Mouse (Mus musculus) spleen, adult 2 months (tissue): ENCODE measurements around the gene Ncoa4. TPM values are rescaled to one million over a fixed set of nuclear protein-coding genes. Genes with fewer than 3 reads are reported as not detected.

Experiments used
- DNase-seq, 2 experiments: peaks; one replicate each; pipeline versions ENCODE4 v3.0.0 to v3.0.0-alpha.2; 2012 to 2021; ENCODE audit warnings: low spot score in 2 of 2, low read depth in 1 of 2
- H3K27ac ChIP-seq: fragments of 200-500 bp; 2 replicates; pipeline ENCODE4 v1.5.1; 2012; ENCODE audit warnings: low read length, inconsistent platforms; ENCODE audit not compliant: insufficient read depth
- H3K27me3 ChIP-seq: fragments of 200-500 bp; 2 replicates; pipeline ENCODE4 v1.6.1; 2012; ENCODE audit warnings: mild to moderate bottlenecking, moderate library complexity, low read length, inconsistent platforms; ENCODE audit not compliant: control insufficient read depth, insufficient read depth
- H3K36me3 ChIP-seq: fragments of 200-500 bp; 2 replicates; pipeline ENCODE4 v1.6.1; 2012; ENCODE audit warnings: mild to moderate bottlenecking, low read length, inconsistent platforms; ENCODE audit not compliant: control insufficient read depth, insufficient read depth
- H3K4me1 ChIP-seq: fragments of 200-500 bp; 2 replicates; pipeline ENCODE4 v1.6.1; 2011; ENCODE audit warnings: inconsistent platforms; ENCODE audit not compliant: control insufficient read depth, insufficient read depth, insufficient read length
- H3K4me3 ChIP-seq: fragments of 200-500 bp; 2 replicates; pipeline ENCODE4 v1.5.1; 2011; ENCODE audit warnings: mild to moderate bottlenecking, inconsistent platforms; ENCODE audit not compliant: insufficient read depth, insufficient read length; ENCODE audit errors: extremely low read depth
- CTCF ChIP-seq: fragments of 200-500 bp; IDR thresholded peaks from 2 replicates; pipeline ENCODE4 v1.5.1; 2011; ENCODE audit warnings: mild to moderate bottlenecking, inconsistent platforms; ENCODE audit not compliant: insufficient read depth, insufficient read length, insufficient replicate concordance; ENCODE audit errors: extremely low read depth
- POLR2A ChIP-seq: fragments of 200-500 bp; IDR thresholded peaks from 2 replicates; pipeline ENCODE4 v1.6.1; 2011; ENCODE audit warnings: low read depth, low read length, inconsistent platforms
- whole genome bisulfite sequencing: fragments of 180-500 bp; shearing (Covaris S2); methylation state at CpG from one replicate; pipeline ENCODE4 v1.1.7; 2018; 5-methylcytosine and 5-hydroxymethylcytosine counted together
- polyA plus RNA-seq: library from polyadenylated mRNA; depleted of rRNA; stranded (reverse); fragments of >200 nt; gene quantifications from 2 replicates; pipeline ENCODE4 v1.2.3, GENCODE M21; 2012

Gene Ncoa4
- polyA plus RNA-seq, 1 experiment: 45.2 TPM

- Histone ChIP-seq H3K36me3 (no peaks in the 10 kb centered on the region), H3K4me1 (no peaks in the 10 kb centered on the region), H3K4me3 (no peak overlapping the region), H3K27ac (no peak overlapping the region), H3K27me3 (no peaks in the 10 kb centered on the region)
- WGBS: 78% methylated on average over 7 of the region's 7 CpGs
- no peak for TF ChIP-seq POLR2A
- TF ChIP-seq CTCF: no peak
- no peak for DNase-seq
Measured at GRCm38 (mm10) chr14:32145809-32146511, 13.7 kb upstream of the Ncoa4 start.

- H3K27ac ChIP-seq: no peak overlapping the region
Measured at GRCm38 (mm10) chr14:32146578-32146977, 13.1 kb upstream of the Ncoa4 start.

GRCm38 (mm10) chr14:32150872-32151271, 8.8 kb upstream of the Ncoa4 start:
- Histone ChIP-seq H3K27ac (no peak overlapping the region), H3K4me1 (no peaks in the 10 kb centered on the region), H3K36me3 (no peaks in the 10 kb centered on the region), H3K4me3 (no peak overlapping the region), H3K27me3 (no peaks in the 10 kb centered on the region)
- TF ChIP-seq POLR2A: no peak
- no peak for TF ChIP-seq CTCF
- 81% methylated on average over 2 of the region's 2 CpGs for WGBS
- DNase-seq: no peak

More at GRCm38 (mm10) chr14:32146578-32146977, 13.1 kb upstream of the Ncoa4 start:
- no peaks in the 10 kb centered on the region for H3K4me1 ChIP-seq
- H3K4me3 ChIP-seq: no peak overlapping the region
- WGBS: 75% methylated on average over 2 of the region's 2 CpGs
- H3K27me3 ChIP-seq: no peaks in the 10 kb centered on the region
- no peak for TF ChIP-seq CTCF
- no peak for TF ChIP-seq POLR2A
- DNase-seq: no peak
- no peaks in the 10 kb centered on the region for H3K36me3 ChIP-seq

- 85% methylated on average over 18 of the region's 18 CpGs for WGBS
- no peak for DNase-seq
- Histone ChIP-seq H3K4me3 (no peak overlapping the region), H3K36me3 (no peaks in the 10 kb centered on the region), H3K27me3 (no peaks in the 10 kb centered on the region), H3K27ac (no peak overlapping the region), H3K4me1 (no peaks in the 10 kb centered on the region)
- TF ChIP-seq CTCF: no peak
- TF ChIP-seq POLR2A: no peak
Measured at GRCm38 (mm10) chr14:32152243-32152965, 7.3 kb upstream of the Ncoa4 start.

- H3K36me3 ChIP-seq: no peaks in the 10 kb centered on the region
- H3K4me1 ChIP-seq: no peaks in the 10 kb centered on the region
- no peaks in the 10 kb centered on the region for H3K27me3 ChIP-seq
- no peak overlapping the region for H3K27ac ChIP-seq
- WGBS: 92% methylated on average over 2 of the region's 2 CpGs
- H3K4me3 ChIP-seq: no peak overlapping the region
- no peak for DNase-seq
- TF ChIP-seq CTCF (no peak), POLR2A (no peak)
Measured at GRCm38 (mm10) chr14:32153156-32153555, 6.5 kb upstream of the Ncoa4 start.

GRCm38 (mm10) chr14:32154758-32155157, 4.9 kb upstream of the Ncoa4 start:
- TF ChIP-seq POLR2A (no peak), CTCF (no peak)
- Histone ChIP-seq H3K27me3 (no peaks in the 10 kb centered on the region), H3K36me3 (no peaks in the 10 kb centered on the region), H3K4me3 (no peak overlapping the region), H3K4me1 (no peaks in the 10 kb centered on the region; the same call in 1 of the 2 replicates), H3K27ac (no peak overlapping the region)
- WGBS: 93% methylated on average over 6 of the region's 6 CpGs
- DNase-seq: no peak

GRCm38 (mm10) chr14:32159150-32159670, 455 bp upstream of the Ncoa4 start:
- TF ChIP-seq POLR2A: no peak
- TF ChIP-seq CTCF: no peak
- H3K27me3 ChIP-seq: no peaks in the 10 kb centered on the region
- H3K4me1 ChIP-seq: peaks cover 7% of the 10 kb centered on the region; the same call in 1 of the 2 replicates
- H3K27ac ChIP-seq: peak overlapping the region; percentile 72
- peak overlapping the region; percentile 67; the same call in 1 of the 2 replicates for H3K4me3 ChIP-seq
- DNase-seq: peak; percentile 18 to 53
- H3K36me3 ChIP-seq: no peaks in the 10 kb centered on the region
- WGBS: 20% methylated on average over 4 of the region's 4 CpGs
